Mouse (Mus musculus) liver, adult 2 months (tissue): ENCODE data around the gene Ercc8. TPM values are rescaled to one million over a fixed set of nuclear protein-coding genes. Genes with fewer than 3 reads are reported as not detected.

Experiments
- DNase-seq: peaks from one replicate; pipeline ENCODE4 v3.0.0-alpha.2; 2011; ENCODE audit warnings: low read depth, low spot score; ENCODE audit errors: extremely low read depth
- H3K27ac ChIP-seq: fragments of 200-500 bp; replicated peaks from 2 replicates; pipeline ENCODE4 v1.5.1; 2012; ENCODE audit warnings: low read depth, mild to moderate bottlenecking, control low read depth, inconsistent platforms, low read length; ENCODE audit not compliant: insufficient read depth
- H3K27me3 ChIP-seq: fragments of 200-500 bp; 2 replicates; pipeline ENCODE4 v1.6.1; 2012; ENCODE audit warnings: mild to moderate bottlenecking, moderate library complexity, low read length, inconsistent platforms; ENCODE audit not compliant: control insufficient read depth, insufficient read depth
- H3K36me3 ChIP-seq: fragments of 200-500 bp; 2 replicates; pipeline ENCODE4 v1.6.1; 2012; ENCODE audit warnings: low read length, inconsistent platforms; ENCODE audit not compliant: control insufficient read depth, insufficient read depth
- H3K4me1 ChIP-seq: fragments of 200-500 bp; 2 replicates; pipeline ENCODE4 v1.6.1; 2011; ENCODE audit warnings: low read length; ENCODE audit not compliant: control insufficient read depth, insufficient read depth
- H3K4me3 ChIP-seq: fragments of 200-500 bp; 2 replicates; pipeline ENCODE4 v1.5.1; 2011; ENCODE audit warnings: low read depth, mild to moderate bottlenecking, control low read depth, low read length, moderate library complexity; ENCODE audit not compliant: insufficient read depth
- H3K79me2 ChIP-seq: fragments of 200-500 bp; 2 replicates; pipeline ENCODE4 v1.6.1; 2012; ENCODE audit warnings: inconsistent platforms, mild to moderate bottlenecking, low read length, moderate library complexity; ENCODE audit not compliant: control insufficient read depth, insufficient read depth
- H3K9ac ChIP-seq: fragments of 200-500 bp; 2 replicates; pipeline ENCODE4 v1.6.1; 2012; ENCODE audit warnings: low read depth, mild to moderate bottlenecking, control low read depth, inconsistent platforms, low read length
- CTCF ChIP-seq: fragments of 200-500 bp; IDR thresholded peaks from 2 replicates; pipeline ENCODE4 v1.5.1; 2011; ENCODE audit warnings: low read depth, low read length, control low read depth
- POLR2A ChIP-seq: fragments of 200-500 bp; IDR thresholded peaks from 2 replicates; pipeline ENCODE4 v1.6.1; 2011; ENCODE audit warnings: low read length, control low read depth; ENCODE audit not compliant: insufficient read depth; ENCODE audit errors: extremely low read depth
- WGBS: fragments of 180-500 bp; shearing (Covaris S2); methylation state at CpG from one replicate; pipeline ENCODE4 v1.1.7; 2018; 5-methylcytosine and 5-hydroxymethylcytosine counted together
- polyA plus RNA-seq: library from polyadenylated mRNA; depleted of rRNA; stranded (reverse); fragments of >200 nt; gene quantifications from 2 replicates; pipeline ENCODE4 v1.2.3, GENCODE M21; 2012
- total RNA-seq: library from RNA; depleted of rRNA; stranded (reverse); fragments of >200 nt; gene quantifications from 2 replicates; pipeline ENCODE4 v1.2.3, GENCODE M21; 2014

Ercc8 gene
- total and polyA plus RNA-seq, 2 experiments: 3.7 to 3.9 TPM

GRCm38 (mm10) chr13:108180821-108181220 is 22.3 kb downstream of the Ercc8 start:
- Histone ChIP-seq H3K4me3 (no peak overlapping the region), H3K9ac (no peak overlapping the region), H3K4me1 (no peaks in the 10 kb centered on the region), H3K27me3 (no peaks in the 10 kb centered on the region), H3K79me2 (no peaks in the 10 kb centered on the region), H3K27ac (no peak overlapping the region), H3K36me3 (peaks cover 43% of the 10 kb centered on the region)
- no peak for DNase-seq
- no peak for TF ChIP-seq CTCF
- no peak for TF ChIP-seq POLR2A
- 76% methylated on average over 5 of the region's 5 CpGs for WGBS

GRCm38 (mm10) chr13:108184743-108185255 is 26.3 kb downstream of the Ercc8 start:
- Histone ChIP-seq H3K9ac (no peak overlapping the region), H3K27me3 (no peaks in the 10 kb centered on the region), H3K79me2 (no peaks in the 10 kb centered on the region), H3K27ac (no peak overlapping the region), H3K4me3 (no peak overlapping the region), H3K4me1 (no peaks in the 10 kb centered on the region), H3K36me3 (peaks cover 34% of the 10 kb centered on the region)
- DNase-seq: no peak
- TF ChIP-seq POLR2A (no peak), CTCF (no peak)

GRCm38 (mm10) chr13:108185530-108185929 is 27.0 kb downstream of the Ercc8 start:
- 95% methylated on average over 3 of the region's 3 CpGs for WGBS

GRCm38 (mm10) chr13:108187994-108188393 is 29.5 kb downstream of the Ercc8 start:
- Histone ChIP-seq H3K4me3 (no peak overlapping the region), H3K4me1 (no peaks in the 10 kb centered on the region), H3K27me3 (no peaks in the 10 kb centered on the region), H3K36me3 (peaks cover 23% of the 10 kb centered on the region), H3K9ac (no peak overlapping the region), H3K79me2 (no peaks in the 10 kb centered on the region), H3K27ac (no peak overlapping the region)
- WGBS: 77% methylated on average over 4 of the region's 4 CpGs
- DNase-seq: no peak
- TF ChIP-seq CTCF (no peak), POLR2A (no peak)

More at GRCm38 (mm10) chr13:108185530-108185929, 27.0 kb downstream of the Ercc8 start:
- Histone ChIP-seq H3K9ac (no peak overlapping the region), H3K4me1 (no peaks in the 10 kb centered on the region), H3K79me2 (no peaks in the 10 kb centered on the region), H3K36me3 (peaks cover 32% of the 10 kb centered on the region), H3K4me3 (no peak overlapping the region), H3K27ac (no peak overlapping the region), H3K27me3 (no peaks in the 10 kb centered on the region)
- DNase-seq: no peak
- TF ChIP-seq POLR2A: no peak
- no peak for TF ChIP-seq CTCF

GRCm38 (mm10) chr13:108191074-108191720 is 32.7 kb downstream of the Ercc8 start:
- no peaks in the 10 kb centered on the region for H3K27me3 ChIP-seq
- peaks cover 14% of the 10 kb centered on the region; the same call in 1 of the 2 replicates for H3K36me3 ChIP-seq
- 56% methylated on average over 11 of the region's 11 CpGs for WGBS
- peak; percentile 4 for DNase-seq
- TF ChIP-seq CTCF: peak; percentile 62
- no peak for TF ChIP-seq POLR2A
- H3K79me2 ChIP-seq: no peaks in the 10 kb centered on the region
- H3K9ac ChIP-seq: no peak overlapping the region
- H3K4me3 ChIP-seq: no peak overlapping the region
- no peaks in the 10 kb centered on the region for H3K4me1 ChIP-seq
- H3K27ac ChIP-seq: no peak overlapping the region

- Histone ChIP-seq H3K4me1 (no peaks in the 10 kb centered on the region), H3K79me2 (no peaks in the 10 kb centered on the region), H3K9ac (no peak overlapping the region), H3K36me3 (peaks cover 9% of the 10 kb centered on the region; the same call in 1 of the 2 replicates), H3K27me3 (no peaks in the 10 kb centered on the region), H3K4me3 (no peak overlapping the region), H3K27ac (no peak overlapping the region)
- no peak for DNase-seq
- 88% methylated on average over 6 of the region's 6 CpGs for WGBS
- TF ChIP-seq POLR2A: no peak
- no peak for TF ChIP-seq CTCF
Observed at GRCm38 (mm10) chr13:108195474-108195873, 36.9 kb downstream of the Ercc8 start.
